Mouse (Mus musculus) mouse embryonic stem cell (cell line): ENCODE measurements at regions not wholly inside any gene's neighbourhood (a gene's known extent, or its start where the extent isn't known, plus 50 kb on each side); places are given as distances from the start of the nearest gene placed in this dataset.

Experiments
- in situ Hi-C, 2 experiments: fragments of 300-500 bp; cut with MboI; formaldehyde crosslinking; loops; 1 replicate in 1 of 2; 3 replicates in 1 of 2; pipeline ENCODE4 v1.14.3; 2019 to 2020; ENCODE audit warnings: low sequenced_read_pairs in 2 of 2, low pct_unique_long_range_greater_than_20kb in 1 of 2, mixed read lengths in 1 of 2; ENCODE audit not compliant: unreplicated experiment in 1 of 2

DNA sequence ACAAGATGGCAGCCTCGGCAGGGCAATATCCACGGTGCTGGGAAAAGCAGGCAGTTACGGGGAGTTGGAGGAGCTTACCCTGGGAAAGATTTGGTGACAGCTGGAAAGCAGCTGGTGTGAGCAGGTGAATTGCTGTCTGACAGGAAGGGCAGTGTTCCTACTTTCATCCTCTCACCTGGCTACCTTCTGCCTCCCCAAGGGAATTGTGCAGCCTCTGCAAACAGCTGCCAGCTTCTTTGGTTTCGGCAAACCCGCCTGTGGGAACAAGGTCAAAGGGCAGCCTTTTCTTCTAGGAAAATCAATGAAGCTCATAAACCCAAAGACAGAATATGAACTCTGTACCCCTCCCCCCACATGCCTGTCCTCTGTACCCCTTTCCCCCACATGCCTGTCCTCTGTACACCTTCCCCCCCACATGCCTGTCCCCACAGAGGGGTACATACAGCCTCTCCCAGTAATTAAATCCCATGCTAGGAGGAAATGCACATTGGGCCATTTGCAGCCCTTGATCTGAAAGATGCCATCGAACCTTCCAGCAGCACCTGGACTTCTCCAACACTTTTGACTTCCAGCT, 102.3 kb upstream of the Xylt1 start:
- in situ Hi-C loops, result no loop called here

DNA sequence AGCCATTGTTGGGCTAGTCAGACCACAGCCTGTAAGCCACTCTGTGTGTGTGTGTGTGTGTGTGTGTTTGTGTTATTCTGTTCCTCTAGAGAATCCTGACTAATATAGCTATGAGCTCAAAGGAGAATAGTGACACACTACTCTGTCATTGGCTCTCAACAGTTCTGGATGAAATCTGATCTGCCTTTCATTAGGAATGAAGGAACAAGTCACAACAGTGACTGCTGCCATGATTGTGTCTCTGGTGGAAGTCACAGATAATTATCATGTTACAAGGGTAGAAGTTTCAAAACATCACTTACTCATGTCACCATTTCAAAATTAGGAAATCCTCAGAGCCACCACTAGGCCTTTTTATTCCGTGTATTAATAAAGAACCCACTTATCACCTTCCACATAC, 98.6 kb upstream of the Xylt1 start:
- in situ Hi-C loops, result no loop called here

DNA sequence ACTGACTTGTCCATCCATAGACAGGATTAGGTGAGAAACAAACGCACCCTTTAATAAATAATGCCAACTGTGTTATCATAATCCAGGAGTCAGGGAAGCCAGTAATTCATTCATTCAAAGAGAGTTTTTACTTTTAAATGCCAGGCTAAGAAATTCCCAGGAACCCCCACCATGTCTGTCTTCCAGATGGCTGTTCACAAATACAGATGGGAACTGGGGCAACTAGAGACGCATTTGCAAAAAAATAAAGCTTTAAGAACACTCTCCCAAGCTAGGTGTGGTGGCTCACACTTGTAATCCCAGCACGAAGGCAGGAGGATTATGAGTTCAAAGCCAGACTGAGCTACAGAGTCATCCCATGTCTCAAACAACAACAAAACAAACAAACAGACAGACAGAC, 95.6 kb upstream of the Xylt1 start:
- in situ Hi-C loops, result no loop called here

DNA sequence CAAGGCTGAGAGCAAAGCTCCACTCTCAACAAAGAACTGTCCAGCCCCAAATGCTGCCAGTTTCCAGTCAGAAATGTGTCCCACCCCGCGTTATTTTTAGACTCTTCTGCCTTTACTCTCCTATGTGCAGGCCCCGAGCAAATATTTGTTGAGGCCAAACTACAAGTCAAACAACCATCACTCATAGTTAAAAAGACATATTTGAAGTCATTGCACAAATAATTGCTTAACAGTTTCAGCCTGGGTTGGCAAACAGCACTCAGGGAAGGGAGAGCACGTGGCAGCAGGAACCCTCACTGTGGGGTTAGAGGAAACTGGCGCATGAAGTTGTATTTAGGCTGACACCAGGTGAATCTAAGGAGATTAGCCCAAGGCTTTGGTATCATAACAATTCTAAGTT, 94.8 kb upstream of the Xylt1 start:
- in situ Hi-C loops, result no loop called here

DNA sequence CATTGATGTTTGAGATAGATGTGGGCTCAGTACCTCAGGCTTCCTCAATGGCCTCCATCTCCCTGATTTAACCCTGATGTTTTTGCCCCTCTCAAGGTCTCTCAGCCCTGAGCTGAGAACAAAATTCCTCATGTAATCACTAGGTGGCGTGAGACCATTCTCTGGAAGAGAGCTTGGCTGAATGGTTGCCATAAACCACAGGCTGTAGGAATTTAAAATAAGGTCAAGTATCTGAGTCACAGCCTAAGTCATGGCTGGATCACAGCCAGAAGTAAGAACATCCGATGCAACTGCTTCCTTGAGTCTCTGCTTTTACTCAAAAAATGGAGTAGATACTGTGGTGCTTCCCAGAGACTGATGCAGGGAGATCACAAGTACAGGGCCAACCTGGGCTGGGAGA, 77.1 kb upstream of the Xylt1 start:
- in situ Hi-C loops, result no loop called here

DNA sequence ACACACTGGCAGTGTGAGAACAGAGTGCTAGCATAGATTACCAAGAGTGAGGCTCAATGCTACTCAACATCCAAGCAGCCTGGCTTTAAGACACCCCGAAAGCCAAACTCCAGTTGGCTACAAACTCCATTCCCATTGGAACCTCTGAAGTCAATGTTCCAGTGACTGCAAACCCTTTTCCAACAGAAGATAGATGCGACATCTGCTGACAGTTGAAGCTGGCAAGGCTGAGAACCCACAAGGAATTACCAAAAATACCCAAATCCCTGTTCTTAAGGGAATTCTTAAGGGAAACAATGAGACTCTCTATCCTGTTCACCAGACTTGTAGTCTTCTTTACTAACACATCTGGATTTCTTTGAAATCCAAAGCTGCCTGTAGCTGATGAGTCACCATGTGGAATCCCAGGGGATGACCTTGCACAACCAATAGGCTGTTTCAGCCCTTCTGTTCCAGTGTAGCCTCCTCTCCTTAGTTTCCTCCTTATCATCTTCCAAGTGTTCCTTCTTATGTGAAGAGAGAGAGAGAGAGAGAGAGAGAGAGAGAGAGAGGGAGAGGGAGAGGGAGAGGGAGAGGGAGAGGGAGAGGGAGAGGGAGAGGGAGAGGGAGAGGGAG, 70.1 kb upstream of the Xylt1 start:
- in situ Hi-C loops, result no loop called here

DNA sequence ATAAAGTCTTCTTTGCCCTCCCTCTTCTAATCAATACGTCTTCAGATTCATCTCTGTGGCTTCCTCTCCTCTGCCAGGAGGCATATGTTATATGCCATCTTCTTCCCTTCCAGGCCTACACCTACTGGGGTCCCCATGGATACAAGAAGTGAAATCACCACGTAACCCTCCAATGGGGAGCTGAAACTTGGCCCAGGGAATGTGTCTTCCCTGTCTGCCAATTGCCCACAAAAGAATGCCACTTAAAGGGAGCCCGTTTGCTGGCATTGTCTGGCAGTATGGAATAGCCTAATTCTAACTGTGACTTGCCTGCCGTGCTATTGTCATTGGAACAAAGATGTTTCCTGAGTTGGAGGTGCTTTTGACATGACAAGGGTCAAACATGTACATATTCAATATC, 69.5 kb upstream of the Xylt1 start:
- in situ Hi-C loops, result no loop called here

DNA sequence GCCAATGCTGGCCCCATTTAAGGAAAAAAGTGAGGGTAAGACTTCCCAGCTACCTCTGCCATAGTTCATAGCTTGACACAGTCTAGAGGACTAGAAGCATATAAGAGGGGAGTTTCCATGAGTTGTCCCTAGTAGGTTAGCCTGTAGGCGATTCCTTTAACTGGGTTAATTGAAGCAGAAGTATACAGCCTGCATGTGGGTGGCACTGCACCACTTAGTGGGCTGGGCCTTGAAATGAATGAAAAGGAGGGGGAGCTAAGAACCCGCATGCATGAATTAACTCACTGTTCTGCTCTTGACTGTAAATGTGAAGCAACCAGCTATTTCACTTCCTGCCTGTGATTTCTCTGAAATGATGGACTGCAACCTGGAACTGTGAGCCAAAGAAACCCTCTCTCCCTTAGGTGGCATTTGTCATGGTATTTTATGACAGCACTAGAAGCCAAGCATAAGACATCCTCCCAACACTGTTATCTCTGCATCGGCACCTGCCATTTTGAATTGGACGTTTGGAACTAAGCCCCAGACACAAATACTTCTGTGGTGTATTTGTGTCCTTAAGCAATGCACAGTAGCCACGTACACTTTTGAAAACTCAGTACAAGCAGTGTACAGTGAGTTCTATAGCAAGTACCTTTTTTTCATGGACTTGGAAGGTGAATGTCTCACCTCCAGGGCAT, 64.5 kb upstream of the Xylt1 start:
- in situ Hi-C loops, result no loop called here

DNA sequence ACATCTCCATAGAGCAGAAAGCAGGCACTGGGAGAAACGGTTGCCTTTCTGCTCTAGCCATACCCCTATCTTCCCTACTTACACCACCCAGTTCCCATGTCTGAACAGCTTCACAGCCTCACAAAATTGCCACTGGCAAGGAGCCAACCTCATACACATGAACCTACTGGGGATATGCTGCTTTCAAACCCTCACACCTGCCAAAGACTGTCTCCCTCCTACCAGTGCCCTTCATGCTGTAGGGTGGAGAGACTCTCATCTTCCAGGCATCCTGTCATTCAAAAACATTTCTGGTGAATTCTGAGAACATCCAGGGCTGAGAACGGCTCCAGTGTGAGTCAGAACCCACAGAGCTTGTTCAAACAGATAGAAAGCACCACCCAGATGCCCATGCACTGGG, 63.4 kb upstream of the Xylt1 start:
- in situ Hi-C loops, result no loop called here

DNA sequence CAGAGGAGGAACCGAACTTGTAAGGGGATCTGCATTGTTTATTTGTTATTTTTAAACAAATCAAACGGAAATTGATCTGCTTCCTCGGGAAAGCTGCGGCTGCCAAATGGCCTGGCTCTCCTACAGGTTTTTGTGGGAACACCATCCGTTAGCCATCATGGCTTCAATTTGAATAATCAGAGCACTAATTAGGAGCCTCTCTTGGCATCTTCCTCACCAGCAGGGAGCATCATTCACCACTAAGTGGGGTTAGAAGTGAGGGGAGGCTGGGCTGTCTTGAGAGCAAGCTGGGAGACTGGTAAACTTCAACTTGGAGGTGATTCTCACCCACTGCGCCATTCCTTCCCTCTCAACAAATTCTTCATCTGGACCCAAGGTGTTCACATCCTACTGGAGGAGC, 60.2 kb upstream of the Xylt1 start:
- in situ Hi-C loops, result no loop called here
